Mouse (Mus musculus): ENCODE data around the gene Plau.

GRCm38 (mm10) chr14:20789593-20789992, 46.9 kb upstream of the Plau start:
- TF ChIP-seq CTCF (IDR thresholded peaks at IDR 0.05; ENCODE audit: borderline replicate concordance, insufficient read depth, low read depth, low read length): no peak
- TF ChIP-seq POLR2A (IDR thresholded peaks at IDR 0.05; ENCODE audit: borderline replicate concordance, insufficient read depth, low read length): no peak
